Mouse (Mus musculus) hindbrain, embryonic 12.5 days (tissue): ENCODE measurements at regions not wholly inside any gene's neighbourhood (a gene's known extent, or its start where the extent isn't known, plus 50 kb on each side); places are given as distances from the start of the nearest gene placed in this dataset.

Experiments used
- ATAC-seq: fragments of 200-750 bp; cut with Nextera tagmentation; 2 replicates; pipeline ENCODE4 v1.8.0; 2017; ENCODE audit warnings: moderate TSS enrichment; ENCODE audit not compliant: low FRiP score
- H3K27ac ChIP-seq: fragments of 300-500 bp; sonication (generic); 2 replicates; pipeline ENCODE4 v1.5.1; 2016; ENCODE audit warnings: mild to moderate bottlenecking
- H3K27me3 ChIP-seq: fragments of 300-500 bp; sonication (generic); 2 replicates; pipeline ENCODE4 v1.6.1; 2016; ENCODE audit warnings: mild to moderate bottlenecking
- H3K36me3 ChIP-seq: fragments of 300-500 bp; sonication (generic); 2 replicates; pipeline ENCODE4 v1.6.1; 2016; ENCODE audit warnings: mild to moderate bottlenecking
- H3K4me1 ChIP-seq: fragments of 300-500 bp; sonication (generic); 2 replicates; pipeline ENCODE4 v1.6.1; 2016
- H3K4me2 ChIP-seq: fragments of 300-500 bp; sonication (generic); replicated peaks from 2 replicates; pipeline ENCODE4 v1.6.1; 2016; ENCODE audit warnings: mild to moderate bottlenecking
- H3K4me3 ChIP-seq: fragments of 300-500 bp; sonication (generic); 2 replicates; pipeline ENCODE4 v1.5.1; 2016; ENCODE audit warnings: mild to moderate bottlenecking
- H3K9ac ChIP-seq: fragments of 300-500 bp; sonication (generic); 2 replicates; pipeline ENCODE4 v1.6.1; 2016; ENCODE audit warnings: mild to moderate bottlenecking, moderate library complexity
- H3K9me3 ChIP-seq: fragments of 300-500 bp; sonication (generic); replicated peaks from 2 replicates; pipeline ENCODE4 v1.6.1; 2016; ENCODE audit warnings: mild to moderate bottlenecking
- WGBS: fragments of 180-500 bp; shearing (Covaris S2); methylation state at CpG from one replicate; pipeline ENCODE4 v1.1.7; 2016; 5-methylcytosine and 5-hydroxymethylcytosine counted together

- H3K4me1 ChIP-seq: peaks cover 3% of the 10 kb centered on the region; the same call in 1 of the 2 replicates
- no peaks in the 10 kb centered on the region for H3K9me3 ChIP-seq
- WGBS: 94% methylated on average over 4 of the region's 4 CpGs
- no peak overlapping the region for H3K4me2 ChIP-seq
- no peaks in the 10 kb centered on the region for H3K27me3 ChIP-seq
- H3K4me3 ChIP-seq: no peak overlapping the region
- ATAC-seq: no peak
- H3K36me3 ChIP-seq: no peaks in the 10 kb centered on the region
- no peak overlapping the region for H3K27ac ChIP-seq
- no peak overlapping the region for H3K9ac ChIP-seq
Observed at GRCm38 (mm10) chr4:31417161-31417560, 546.7 kb upstream of the Map3k7 start.

- no peak overlapping the region for H3K9ac ChIP-seq
- H3K4me2 ChIP-seq: no peak overlapping the region
- H3K27me3 ChIP-seq: no peaks in the 10 kb centered on the region
- H3K4me1 ChIP-seq: peaks cover 3% of the 10 kb centered on the region; the same call in 1 of the 2 replicates
- no peaks in the 10 kb centered on the region for H3K9me3 ChIP-seq
- H3K4me3 ChIP-seq: no peak overlapping the region
- H3K36me3 ChIP-seq: no peaks in the 10 kb centered on the region
- 13% methylated on average over 6 of the region's 6 CpGs for WGBS
- ATAC-seq: peak; percentile 46; the same call in 1 of the 2 replicates
- H3K27ac ChIP-seq: no peak overlapping the region
Observed at GRCm38 (mm10) chr4:31419240-31419639, 544.7 kb upstream of the Map3k7 start.

GRCm38 (mm10) chr4:31420167-31420566 is 543.7 kb upstream of the Map3k7 start:
- Histone ChIP-seq H3K36me3 (no peaks in the 10 kb centered on the region), H3K9ac (no peak overlapping the region), H3K4me1 (peaks cover 3% of the 10 kb centered on the region; the same call in 1 of the 2 replicates), H3K4me2 (no peak overlapping the region), H3K9me3 (no peaks in the 10 kb centered on the region), H3K4me3 (no peak overlapping the region), H3K27me3 (no peaks in the 10 kb centered on the region), H3K27ac (no peak overlapping the region)
- ATAC-seq: no peak
- 92% methylated on average over 9 of the region's 9 CpGs for WGBS

- H3K27ac ChIP-seq: no peak overlapping the region
- no peaks in the 10 kb centered on the region for H3K9me3 ChIP-seq
- no peak overlapping the region for H3K4me3 ChIP-seq
- 76% methylated on average over 5 of the region's 5 CpGs for WGBS
- no peak overlapping the region for H3K9ac ChIP-seq
- H3K36me3 ChIP-seq: no peaks in the 10 kb centered on the region
- no peaks in the 10 kb centered on the region for H3K27me3 ChIP-seq
- no peak for ATAC-seq
- no peak overlapping the region for H3K4me2 ChIP-seq
- peaks cover 3% of the 10 kb centered on the region; the same call in 1 of the 2 replicates for H3K4me1 ChIP-seq
Observed at GRCm38 (mm10) chr4:31421386-31421785, 542.5 kb upstream of the Map3k7 start.

GRCm38 (mm10) chr4:31425135-31425534 is 538.8 kb upstream of the Map3k7 start:
- Histone ChIP-seq H3K4me2 (no peak overlapping the region), H3K36me3 (no peaks in the 10 kb centered on the region), H3K27me3 (no peaks in the 10 kb centered on the region), H3K4me1 (no peaks in the 10 kb centered on the region; the same call in 1 of the 2 replicates), H3K4me3 (no peak overlapping the region), H3K9ac (no peak overlapping the region), H3K9me3 (no peaks in the 10 kb centered on the region), H3K27ac (no peak overlapping the region)
- no peak for ATAC-seq
- WGBS: 73% methylated on average over 7 of the region's 7 CpGs

GRCm38 (mm10) chr4:31425716-31426115 is 538.2 kb upstream of the Map3k7 start:
- H3K36me3 ChIP-seq: no peaks in the 10 kb centered on the region
- no peak overlapping the region for H3K4me2 ChIP-seq
- no peak for ATAC-seq
- no peak overlapping the region for H3K9ac ChIP-seq
- no peaks in the 10 kb centered on the region for H3K27me3 ChIP-seq
- H3K27ac ChIP-seq: no peak overlapping the region
- no peaks in the 10 kb centered on the region; the same call in 1 of the 2 replicates for H3K4me1 ChIP-seq
- 88% methylated on average over 4 of the region's 4 CpGs for WGBS
- no peak overlapping the region for H3K4me3 ChIP-seq
- H3K9me3 ChIP-seq: no peaks in the 10 kb centered on the region

GRCm38 (mm10) chr4:31426169-31427030 is 537.5 kb upstream of the Map3k7 start:
- no peaks in the 10 kb centered on the region for H3K36me3 ChIP-seq
- no peaks in the 10 kb centered on the region; the same call in 1 of the 2 replicates for H3K4me1 ChIP-seq
- WGBS: 75% methylated on average over 7 of the region's 7 CpGs
- ATAC-seq: no peak
- H3K9ac ChIP-seq: no peak overlapping the region
- no peak overlapping the region for H3K4me3 ChIP-seq
- H3K4me2 ChIP-seq: no peak overlapping the region
- H3K9me3 ChIP-seq: no peaks in the 10 kb centered on the region
- H3K27me3 ChIP-seq: no peaks in the 10 kb centered on the region
- no peak overlapping the region for H3K27ac ChIP-seq

GRCm38 (mm10) chr4:31433943-31434342 is 530.0 kb upstream of the Map3k7 start:
- Histone ChIP-seq H3K9ac (no peak overlapping the region), H3K27ac (no peak overlapping the region), H3K9me3 (no peaks in the 10 kb centered on the region), H3K36me3 (no peaks in the 10 kb centered on the region), H3K4me1 (no peaks in the 10 kb centered on the region), H3K4me3 (no peak overlapping the region), H3K27me3 (no peaks in the 10 kb centered on the region), H3K4me2 (no peak overlapping the region)
- 91% methylated on average over 7 of the region's 7 CpGs for WGBS
- ATAC-seq: no peak

- Histone ChIP-seq H3K9me3 (no peaks in the 10 kb centered on the region), H3K36me3 (no peaks in the 10 kb centered on the region), H3K4me2 (no peak overlapping the region), H3K4me1 (no peaks in the 10 kb centered on the region), H3K9ac (no peak overlapping the region), H3K27ac (no peak overlapping the region), H3K27me3 (no peaks in the 10 kb centered on the region), H3K4me3 (no peak overlapping the region)
- WGBS: 72% methylated on average over 7 of the region's 7 CpGs
- ATAC-seq: no peak
Observed at GRCm38 (mm10) chr4:31454898-31455297, 509.0 kb upstream of the Map3k7 start.

GRCm38 (mm10) chr4:31455466-31455865 is 508.4 kb upstream of the Map3k7 start:
- WGBS: 78% methylated on average over 4 of the region's 4 CpGs
- Histone ChIP-seq H3K4me3 (no peak overlapping the region), H3K27ac (no peak overlapping the region), H3K9me3 (no peaks in the 10 kb centered on the region), H3K27me3 (no peaks in the 10 kb centered on the region), H3K4me2 (no peak overlapping the region), H3K4me1 (no peaks in the 10 kb centered on the region), H3K36me3 (no peaks in the 10 kb centered on the region), H3K9ac (no peak overlapping the region)
- ATAC-seq: no peak

GRCm38 (mm10) chr4:31462456-31462855 is 501.4 kb upstream of the Map3k7 start:
- no peak overlapping the region for H3K4me3 ChIP-seq
- H3K27me3 ChIP-seq: no peaks in the 10 kb centered on the region
- H3K36me3 ChIP-seq: no peaks in the 10 kb centered on the region
- H3K9ac ChIP-seq: no peak overlapping the region
- no peak for ATAC-seq
- H3K27ac ChIP-seq: no peak overlapping the region
- H3K4me2 ChIP-seq: no peak overlapping the region
- H3K9me3 ChIP-seq: no peaks in the 10 kb centered on the region
- WGBS: 80% methylated on average over 4 of the region's 4 CpGs
- no peaks in the 10 kb centered on the region for H3K4me1 ChIP-seq

- Histone ChIP-seq H3K9me3 (no peaks in the 10 kb centered on the region), H3K4me2 (no peak overlapping the region), H3K4me1 (no peaks in the 10 kb centered on the region), H3K27me3 (no peaks in the 10 kb centered on the region), H3K4me3 (no peak overlapping the region), H3K9ac (no peak overlapping the region), H3K27ac (no peak overlapping the region), H3K36me3 (no peaks in the 10 kb centered on the region)
- 88% methylated on average over 5 of the region's 5 CpGs for WGBS
- ATAC-seq: no peak
Observed at GRCm38 (mm10) chr4:31463130-31463698, 500.7 kb upstream of the Map3k7 start.

- H3K9me3 ChIP-seq: no peaks in the 10 kb centered on the region
- no peak overlapping the region for H3K4me2 ChIP-seq
- H3K27ac ChIP-seq: no peak overlapping the region
- no peak overlapping the region for H3K9ac ChIP-seq
- H3K4me1 ChIP-seq: no peaks in the 10 kb centered on the region
- 78% methylated on average over 9 of the region's 9 CpGs for WGBS
- no peak overlapping the region for H3K4me3 ChIP-seq
- no peak for ATAC-seq
- no peaks in the 10 kb centered on the region for H3K27me3 ChIP-seq
- H3K36me3 ChIP-seq: no peaks in the 10 kb centered on the region
Observed at GRCm38 (mm10) chr4:31468306-31468705, 495.6 kb upstream of the Map3k7 start.
